Mouse (Mus musculus) embryonic fibroblast, embryonic 13.5 days (primary cell): Measurements from ENCODE around the gene Tmem161a.

Experiments used
- CTCF ChIP-seq: IDR thresholded peaks from 2 replicates; pipeline ENCODE4 v1.5.1; 2011; ENCODE audit warnings: mild to moderate bottlenecking, control low read depth, low read length, moderate library complexity, borderline replicate concordance; ENCODE audit not compliant: insufficient read depth
- POLR2A ChIP-seq: IDR thresholded peaks from 2 replicates; pipeline ENCODE4 v1.6.1; 2011; ENCODE audit warnings: low read depth, mild to moderate bottlenecking, control low read depth, low read length, moderate library complexity

DNA sequence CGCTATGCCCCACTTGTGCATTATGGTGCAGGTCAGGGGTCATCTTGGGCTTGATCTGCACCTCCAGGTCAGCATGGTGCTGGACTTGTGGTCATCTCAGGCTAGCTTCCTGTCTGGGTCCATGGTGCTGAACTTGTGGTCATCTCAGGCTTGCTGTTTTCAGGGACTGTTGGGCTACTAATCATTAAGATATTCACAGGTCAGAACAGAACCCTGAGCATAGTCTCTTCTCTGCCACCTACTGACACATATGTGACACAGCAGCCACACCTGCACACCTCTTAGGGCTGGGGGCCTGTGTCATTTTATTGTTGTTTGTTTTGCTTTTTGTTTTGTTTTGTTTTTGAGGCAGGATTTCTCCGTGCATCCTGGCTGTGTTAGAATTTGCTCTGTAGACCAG lies 49.3 kb upstream of the Tmem161a start:
- peak; percentile 16; the same call in 1 of the 2 replicates for TF ChIP-seq CTCF
- no peak for TF ChIP-seq POLR2A
